Mouse (Mus musculus) CH12.LX (cell line): Measurements from ENCODE around the gene Ell.
A peak's percentile ranks its signal among the peaks of the same experiment; 100 is the strongest.

Experiments used
- CHD2 ChIP-seq: IDR thresholded peaks from 2 replicates; pipeline ENCODE4 v1.6.1; 2011; ENCODE audit warnings: low read length, improper control_type of control experiment
- CTCF ChIP-seq, 2 experiments: IDR thresholded peaks in 1 of 2; conservative IDR thresholded peaks in 1 of 2; 2 replicates each; pipeline ENCODE4 v1.5.1; 2011 to 2012; ENCODE audit warnings: low read depth in 2 of 2, low read length in 2 of 2, improper control_type of control experiment in 1 of 2, inconsistent platforms in 1 of 2, mild to moderate bottlenecking in 1 of 2, moderate library complexity in 1 of 2
- EP300 ChIP-seq: IDR thresholded peaks from 2 replicates; pipeline ENCODE4 v1.6.1; 2011; ENCODE audit warnings: low read length, improper control_type of control experiment
- HCFC1 ChIP-seq: IDR thresholded peaks from 2 replicates; pipeline ENCODE4 v1.6.1; 2012; ENCODE audit warnings: low read depth, mild to moderate bottlenecking, inconsistent platforms, low read length, improper control_type of control experiment
- JUN ChIP-seq: IDR thresholded peaks from 2 replicates; pipeline ENCODE4 v1.6.1; 2011; ENCODE audit warnings: low read depth, mild to moderate bottlenecking, low read length, improper control_type of control experiment, moderate library complexity; ENCODE audit not compliant: insufficient read depth
- KAT2A ChIP-seq: IDR thresholded peaks from 2 replicates; pipeline ENCODE4 v1.6.1; 2012; ENCODE audit warnings: low read length, improper control_type of control experiment, inconsistent platforms; ENCODE audit not compliant: insufficient replicate concordance
- POLR2A ChIP-seq: IDR thresholded peaks from 2 replicates; pipeline ENCODE4 v1.6.1; 2011; ENCODE audit warnings: low read depth, mild to moderate bottlenecking, improper control_type of control experiment, low read length
- POLR2AphosphoS2 ChIP-seq: IDR thresholded peaks from 2 replicates; pipeline ENCODE4 v1.6.1; 2011; ENCODE audit warnings: low read depth, low read length, improper control_type of control experiment
- RAD21 ChIP-seq: IDR thresholded peaks from 2 replicates; pipeline ENCODE4 v1.6.1; 2011; ENCODE audit warnings: low read depth, mild to moderate bottlenecking, low read length, improper control_type of control experiment, moderate library complexity
- USF1 ChIP-seq: IDR thresholded peaks from 2 replicates; pipeline ENCODE4 v1.6.1; 2014; ENCODE audit warnings: low read depth, mild to moderate bottlenecking, inconsistent platforms, low read length, improper control_type of control experiment
- ZMIZ1 ChIP-seq: IDR thresholded peaks from 2 replicates; pipeline ENCODE4 v1.6.1; 2012; ENCODE audit warnings: low read depth, mild to moderate bottlenecking, inconsistent platforms, low read length, improper control_type of control experiment

GRCm38 (mm10) chr8:70538024-70538579, 1.2 kb upstream of the Ell start:
- TF ChIP-seq JUN (no peak), POLR2A (peak; percentile 51; the same call in 1 of the 2 replicates), CHD2 (0 out of 2 replicates have a peak, but pooled peaks have one; percentile 27), POLR2AphosphoS2 (peak; percentile 89), KAT2A (no peak), RAD21 (no peak), CTCF (conservative IDR thresholded peaks at IDR 0.05 in 1 of 2, IDR thresholded peaks at IDR 0.05 in 1 of 2; ENCODE audit: low read depth in 2 of 2, low read length in 2 of 2) (no peak), EP300 (0 out of 2 replicates have a peak, but pooled peaks have one; percentile 22), USF1 (no peak), ZMIZ1 (no peak; the same call in 1 of the 2 replicates), HCFC1 (0 out of 2 replicates have a peak, but pooled peaks have one; percentile 17)
